ENCODE assay signal across 21 mouse cellular contexts in genomic region chr5:130810846-130811245, GRCm38 (mm10).
DNase-seq lines count a peak whose midpoint lies in the region; ATAC-seq lines count a peak whose summit lies in the region.
"Had no signal": no experiment of that assay in that cellular context is flagged by ENCODE, and none has a peak within 500 bp of the region (broad histone marks: within the 10 kb centered on the region; RNA-seq: fewer than 3 reads in every experiment).

No protein-coding gene starts in this region.

- no peak overlapping the region for H3K4me3 ChIP-seq in hindbrain, embryonic 16.5 days (ENCODE audit: low read length)
- H3K4me3 ChIP-seq in hindbrain, embryonic 12.5 days = no peak overlapping the region
- H3K4me3 ChIP-seq: embryonic facial prominence, embryonic 12.5 days; forebrain, embryonic 13.5 days; hindbrain, embryonic 10.5 days; intestine, embryonic 15.5 days; limb, embryonic 13.5 days; liver, embryonic 12.5 days; myocyte had no signal

- peak; percentile 8 for DNase-seq in retina, postnatal 1 day
- no peak for DNase-seq in retina, embryonic 14.5 days (ENCODE audit: low spot score)
- peak; percentile 51 for DNase-seq in cerebellum, adult 8-10 months
- peak; percentile 54 to 55 for DNase-seq in cerebellum, postnatal 36 days
- no peak for DNase-seq in layer of hippocampus, postnatal 25 days (ENCODE audit: extremely low spot score in 1 of 2, low spot score in 1 of 2)
- DNase-seq in gastrocnemius, postnatal 10 days = no peak
- DNase-seq: lung, adult 18-20 months; thymus, adult 2 months had no signal

- H3K9me3 ChIP-seq in hindbrain, embryonic 16.5 days (ENCODE audit: control insufficient read depth, low read length) = no peaks in the 10 kb centered on the region
- H3K9me3 ChIP-seq in hindbrain, embryonic 12.5 days (replicated peaks) = 0 out of 2 replicates have a peak, but pooled peaks cover 7% of the 10 kb centered on the region
- H3K9me3 ChIP-seq: hindbrain, embryonic 10.5 days had no signal

- no peak overlapping the region for H3K9ac ChIP-seq in hindbrain, embryonic 16.5 days (ENCODE audit: low read depth, low read length)
- no peak overlapping the region for H3K9ac ChIP-seq in hindbrain, embryonic 12.5 days
- H3K9ac ChIP-seq: embryonic facial prominence, embryonic 12.5 days; forebrain, embryonic 13.5 days; intestine, embryonic 15.5 days; limb, embryonic 13.5 days; liver, embryonic 12.5 days had no signal

- no peak overlapping the region for H3K27ac ChIP-seq in hindbrain, embryonic 16.5 days (ENCODE audit: low read depth, low read length)
- no peak overlapping the region for H3K27ac ChIP-seq in hindbrain, embryonic 12.5 days
- H3K27ac ChIP-seq: embryonic facial prominence, embryonic 12.5 days; forebrain, embryonic 13.5 days; hindbrain, embryonic 10.5 days; intestine, embryonic 15.5 days; limb, embryonic 13.5 days; liver, embryonic 12.5 days; stomach, postnatal 0 days had no signal

- H3K4me1 ChIP-seq in hindbrain, embryonic 16.5 days (ENCODE audit: control insufficient read depth, insufficient read depth, low read depth, low read length) = no peaks in the 10 kb centered on the region
- peaks cover 3% of the 10 kb centered on the region; the same call in 1 of the 2 replicates for H3K4me1 ChIP-seq in hindbrain, embryonic 12.5 days
- H3K4me1 ChIP-seq: embryonic facial prominence, embryonic 12.5 days; forebrain, embryonic 13.5 days; hindbrain, embryonic 10.5 days; intestine, embryonic 15.5 days; limb, embryonic 13.5 days; liver, embryonic 12.5 days had no signal

- WGBS in hindbrain, embryonic 16.5 days = 38% methylated on average over 1 of the region's 1 CpGs
- 22% methylated on average over 1 of the region's 1 CpGs for WGBS in hindbrain, embryonic 12.5 days

- ATAC-seq in hindbrain, embryonic 16.5 days = peak; percentile 50; the same call in 1 of the 2 replicates
- no peak for ATAC-seq in hindbrain, embryonic 12.5 days (ENCODE audit: low FRiP score)
- ATAC-seq: forebrain, embryonic 13.5 days; intestine, embryonic 15.5 days; liver, embryonic 12.5 days; Patski had no signal

- H3K27me3 ChIP-seq in hindbrain, embryonic 16.5 days (replicated peaks; ENCODE audit: control insufficient read depth, insufficient read depth, low read length) = no peaks in the 10 kb centered on the region
- no peaks in the 10 kb centered on the region for H3K27me3 ChIP-seq in hindbrain, embryonic 12.5 days
- H3K27me3 ChIP-seq: embryonic facial prominence, embryonic 12.5 days; forebrain, embryonic 13.5 days; intestine, embryonic 15.5 days; limb, embryonic 13.5 days; liver, embryonic 12.5 days had no signal

- no peak overlapping the region for H3K4me2 ChIP-seq in hindbrain, embryonic 16.5 days (ENCODE audit: low read length)
- no peak overlapping the region for H3K4me2 ChIP-seq in hindbrain, embryonic 12.5 days (replicated peaks)
- H3K4me2 ChIP-seq: embryonic facial prominence, embryonic 12.5 days; forebrain, embryonic 13.5 days; heart, embryonic 11.5 days; intestine, embryonic 15.5 days; limb, embryonic 13.5 days; liver, embryonic 12.5 days; midbrain, embryonic 11.5 days had no signal

- H3K36me3 ChIP-seq in hindbrain, embryonic 16.5 days (ENCODE audit: control insufficient read depth, insufficient read depth, low read length) = no peaks in the 10 kb centered on the region
- H3K36me3 ChIP-seq in hindbrain, embryonic 12.5 days = no peaks in the 10 kb centered on the region
- H3K36me3 ChIP-seq: embryonic facial prominence, embryonic 12.5 days; hindbrain, embryonic 10.5 days; intestine, embryonic 15.5 days; limb, embryonic 13.5 days; liver, embryonic 12.5 days had no signal

Comparison
In these comparisons a context has a peak if more than half of its experiments do, and no peak if none do; other contexts are left out.
1. DNase-seq: peak in retina, postnatal 1 day (single experiment), cerebellum, adult 8-10 months (single experiment) and cerebellum, postnatal 36 days (2 of 2); none in retina, embryonic 14.5 days (single experiment), layer of hippocampus, postnatal 25 days (0 of 2) and gastrocnemius, postnatal 10 days (single experiment).